Mouse (Mus musculus) liver, embryonic 16.5 days (tissue): ENCODE results near the gene Mtx2. TPM values are rescaled to one million over a fixed set of nuclear protein-coding genes. Genes with fewer than 3 reads are reported as not detected.

Source experiments
- ATAC-seq: fragments of 200-750 bp; cut with Nextera tagmentation; 2 replicates; pipeline ENCODE4 v1.8.0; 2017; ENCODE audit warnings: low read depth, mild to moderate bottlenecking, moderate number of reproducible peaks, moderate library complexity
- H3K27ac ChIP-seq: fragments of 300-500 bp; sonication (generic); 2 replicates; pipeline ENCODE4 v1.5.1; 2014; ENCODE audit warnings: mild to moderate bottlenecking, low read length
- H3K27me3 ChIP-seq: fragments of 300-500 bp; sonication (generic); 2 replicates; pipeline ENCODE4 v1.6.1; 2014; ENCODE audit warnings: low read depth, low read length, mixed read lengths; ENCODE audit not compliant: control insufficient read depth, insufficient read depth
- H3K36me3 ChIP-seq: fragments of 300-500 bp; sonication (generic); 2 replicates; pipeline ENCODE4 v1.6.1; 2014; ENCODE audit warnings: mild to moderate bottlenecking; ENCODE audit not compliant: control insufficient read depth, insufficient read depth
- H3K4me1 ChIP-seq: fragments of 300-500 bp; sonication (generic); 2 replicates; pipeline ENCODE4 v1.6.1; 2014; ENCODE audit warnings: low read depth, low read length, mixed read lengths; ENCODE audit not compliant: control insufficient read depth
- H3K4me2 ChIP-seq: fragments of 300-500 bp; sonication (generic); 2 replicates; pipeline ENCODE4 v1.6.1; 2014; ENCODE audit warnings: low read depth, low read length, mixed read lengths
- H3K4me3 ChIP-seq: fragments of 300-500 bp; sonication (generic); 2 replicates; pipeline ENCODE4 v1.5.1; 2014; ENCODE audit warnings: low read depth, mild to moderate bottlenecking, low read length
- H3K9ac ChIP-seq: fragments of 300-500 bp; sonication (generic); 2 replicates; pipeline ENCODE4 v1.6.1; 2014; ENCODE audit warnings: low read depth, low read length
- H3K9me3 ChIP-seq: fragments of 300-500 bp; sonication (generic); replicated peaks from 2 replicates; pipeline ENCODE4 v1.6.1; 2016; ENCODE audit warnings: low read length; ENCODE audit not compliant: control insufficient read depth
- WGBS: fragments of 180-500 bp; shearing (Covaris S2); extraction: QIAGEN DNeasy Blood & Tissue Kit; methylation state at CpG from one replicate; pipeline ENCODE4 v1.1.7; 2014; ENCODE audit not compliant: insufficient replicate concordance; 5-methylcytosine and 5-hydroxymethylcytosine counted together
- polyA plus RNA-seq: library from polyadenylated mRNA; unstranded; fragments of >200 nt; fragmentation: Nextera tagmentation; extraction: Ambion mirVana; gene quantifications from 2 replicates; pipeline ENCODE4 v1.2.1, GENCODE M21; 2015

Mtx2 gene
- polyA plus RNA-seq, 1 experiment from 2014 or later = 48.3 TPM

GRCm38 (mm10) chr2:74850036-74850435 is 24.4 kb downstream of the Mtx2 start:
- Histone ChIP-seq H3K27me3 (no peaks in the 10 kb centered on the region), H3K9me3 (no peaks in the 10 kb centered on the region), H3K27ac (no peak overlapping the region), H3K4me3 (no peak overlapping the region), H3K9ac (no peak overlapping the region), H3K36me3 (no peaks in the 10 kb centered on the region), H3K4me2 (no peak overlapping the region), H3K4me1 (peaks cover 8% of the 10 kb centered on the region; the same call in 1 of the 2 replicates)
- WGBS = 65% methylated on average over 1 of the region's 1 CpGs
- ATAC-seq = no peak

- peak; percentile 98 for ATAC-seq
- whole genome bisulfite sequencing = 36% methylated on average over 1 of the region's 1 CpGs
These were observed 36.5 kb downstream of the Mtx2 start for GRCm38 (mm10) chr2:74862070-74862476.

GRCm38 (mm10) chr2:74865414-74865813 is 39.8 kb downstream of the Mtx2 start:
- Histone ChIP-seq H3K27me3 (no peaks in the 10 kb centered on the region), H3K9me3 (no peaks in the 10 kb centered on the region), H3K36me3 (no peaks in the 10 kb centered on the region; the same call in 1 of the 2 replicates), H3K9ac (no peak overlapping the region), H3K4me3 (no peak overlapping the region), H3K4me1 (peaks cover 9% of the 10 kb centered on the region), H3K4me2 (no peak overlapping the region), H3K27ac (peak overlapping the region; percentile 48; the same call in 1 of the 2 replicates)
- ATAC-seq = peak; percentile 56

More at GRCm38 (mm10) chr2:74862070-74862476, 36.5 kb downstream of the Mtx2 start:
- Histone ChIP-seq H3K27me3 (no peaks in the 10 kb centered on the region), H3K27ac (peak overlapping the region; percentile 88), H3K4me2 (peak overlapping the region; percentile 53), H3K9ac (peak overlapping the region; percentile 34; the same call in 1 of the 2 replicates), H3K36me3 (no peaks in the 10 kb centered on the region), H3K4me3 (no peak overlapping the region), H3K4me1 (peaks cover 9% of the 10 kb centered on the region), H3K9me3 (no peaks in the 10 kb centered on the region)

- WGBS = 51% methylated on average over 9 of the region's 9 CpGs
- no peaks in the 10 kb centered on the region for H3K9me3 ChIP-seq
- H3K27me3 ChIP-seq = no peaks in the 10 kb centered on the region
- H3K27ac ChIP-seq = no peak overlapping the region
- H3K4me1 ChIP-seq = no peaks in the 10 kb centered on the region
- H3K4me3 ChIP-seq = no peak overlapping the region
- peaks cover 5% of the 10 kb centered on the region; the same call in 1 of the 2 replicates for H3K36me3 ChIP-seq
- H3K9ac ChIP-seq = no peak overlapping the region
- H3K4me2 ChIP-seq = no peak overlapping the region
- peak; percentile 71; the same call in 1 of the 2 replicates for ATAC-seq
These were observed 48.4 kb downstream of the Mtx2 start for GRCm38 (mm10) chr2:74874043-74874442.

- no peak overlapping the region for H3K9ac ChIP-seq
- no peaks in the 10 kb centered on the region for H3K27me3 ChIP-seq
- 84% methylated on average over 9 of the region's 9 CpGs for WGBS
- no peak overlapping the region for H3K4me2 ChIP-seq
- H3K4me1 ChIP-seq = no peaks in the 10 kb centered on the region
- ATAC-seq = no peak
- H3K4me3 ChIP-seq = no peak overlapping the region
- no peak overlapping the region for H3K27ac ChIP-seq
- H3K9me3 ChIP-seq = no peaks in the 10 kb centered on the region
- no peaks in the 10 kb centered on the region for H3K36me3 ChIP-seq
These were observed 58.8 kb downstream of the Mtx2 start for GRCm38 (mm10) chr2:74884357-74884756.

- no peak overlapping the region for H3K9ac ChIP-seq
- H3K27ac ChIP-seq = no peak overlapping the region
- H3K9me3 ChIP-seq = no peaks in the 10 kb centered on the region
- ATAC-seq = 0 out of 2 replicates have a peak, but pooled peaks have one; percentile 43
- H3K4me3 ChIP-seq = no peak overlapping the region
- no peaks in the 10 kb centered on the region for H3K4me1 ChIP-seq
- no peaks in the 10 kb centered on the region for H3K27me3 ChIP-seq
- no peaks in the 10 kb centered on the region for H3K36me3 ChIP-seq
- no peak overlapping the region for H3K4me2 ChIP-seq
- 25% methylated on average over 5 of the region's 5 CpGs for WGBS
These were observed 66.3 kb downstream of the Mtx2 start for GRCm38 (mm10) chr2:74891868-74892267.

- Histone ChIP-seq H3K4me2 (no peak overlapping the region), H3K27ac (no peak overlapping the region), H3K9ac (no peak overlapping the region), H3K36me3 (no peaks in the 10 kb centered on the region), H3K9me3 (no peaks in the 10 kb centered on the region), H3K27me3 (no peaks in the 10 kb centered on the region), H3K4me3 (no peak overlapping the region), H3K4me1 (no peaks in the 10 kb centered on the region)
- ATAC-seq = no peak
- WGBS = 74% methylated on average over 7 of the region's 7 CpGs
These were observed 67.4 kb downstream of the Mtx2 start for GRCm38 (mm10) chr2:74892881-74893615.

GRCm38 (mm10) chr2:74894061-74894460 is 68.5 kb downstream of the Mtx2 start:
- H3K9ac ChIP-seq = no peak overlapping the region
- H3K4me2 ChIP-seq = no peak overlapping the region
- ATAC-seq = no peak
- no peaks in the 10 kb centered on the region for H3K9me3 ChIP-seq
- no peaks in the 10 kb centered on the region for H3K27me3 ChIP-seq
- H3K4me1 ChIP-seq = no peaks in the 10 kb centered on the region
- no peak overlapping the region for H3K4me3 ChIP-seq
- WGBS = 46% methylated on average over 2 of the region's 2 CpGs
- H3K27ac ChIP-seq = no peak overlapping the region
- no peaks in the 10 kb centered on the region for H3K36me3 ChIP-seq

GRCm38 (mm10) chr2:74899973-74900372 is 74.4 kb downstream of the Mtx2 start:
- H3K9me3 ChIP-seq = no peaks in the 10 kb centered on the region
- 39% methylated on average over 5 of the region's 5 CpGs for WGBS
- ATAC-seq = 0 out of 2 replicates have a peak, but pooled peaks have one; percentile 21
- no peaks in the 10 kb centered on the region for H3K4me1 ChIP-seq
- no peaks in the 10 kb centered on the region for H3K27me3 ChIP-seq
- no peak overlapping the region for H3K27ac ChIP-seq
- H3K4me3 ChIP-seq = no peak overlapping the region
- H3K9ac ChIP-seq = no peak overlapping the region
- no peak overlapping the region for H3K4me2 ChIP-seq
- no peaks in the 10 kb centered on the region for H3K36me3 ChIP-seq
